In the genomic region with DNA sequence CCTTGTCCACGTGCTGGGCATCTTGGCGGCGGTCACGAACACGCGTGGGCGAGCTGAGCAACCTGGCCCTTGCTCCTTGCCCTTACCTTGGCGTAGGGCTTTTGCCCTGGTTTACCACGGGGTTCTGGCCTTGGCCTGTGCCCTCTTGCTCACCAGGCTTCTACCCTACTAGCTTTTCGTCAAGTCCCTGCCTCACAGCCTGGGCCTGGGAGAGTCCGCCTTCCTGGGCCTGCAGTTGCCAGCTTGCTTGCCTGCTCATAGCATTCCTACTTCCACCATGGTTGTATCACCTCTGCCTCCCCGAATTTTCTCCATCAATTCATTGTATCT, we compare ENCODE assay signal across 8 mouse cellular contexts. TPM values are rescaled to one million over a fixed set of nuclear protein-coding genes. Genes with fewer than 3 reads are reported as not detected.
DNase-seq lines count a peak whose midpoint lies in the region; ATAC-seq lines count a peak whose summit lies in the region.

No protein-coding gene starts in this region.

- H3K27ac ChIP-seq in kidney, embryonic 14.5 days (ENCODE audit: low read depth, low read length), result peak overlapping the region; percentile 98
- H3K27ac ChIP-seq in hindbrain, embryonic 16.5 days (ENCODE audit: low read depth, low read length), result peak overlapping the region; percentile 97
- peak overlapping the region; percentile 99 for H3K27ac ChIP-seq in midbrain, embryonic 16.5 days (ENCODE audit: low read length)

- H3K9me3 ChIP-seq in kidney, embryonic 14.5 days (ENCODE audit: control insufficient read depth, low read length), result no peaks in the 10 kb centered on the region
- no peaks in the 10 kb centered on the region for H3K9me3 ChIP-seq in hindbrain, embryonic 16.5 days (ENCODE audit: control insufficient read depth, low read length)
- H3K9me3 ChIP-seq in midbrain, embryonic 16.5 days (replicated peaks; ENCODE audit: control insufficient read depth, low read length, poor library complexity, severe bottlenecking), result no peaks in the 10 kb centered on the region

- no peaks in the 10 kb centered on the region for H3K27me3 ChIP-seq in kidney, embryonic 14.5 days (ENCODE audit: control insufficient read depth, insufficient read depth, low read length)
- no peaks in the 10 kb centered on the region for H3K27me3 ChIP-seq in hindbrain, embryonic 16.5 days (replicated peaks; ENCODE audit: control insufficient read depth, insufficient read depth, low read length)
- no peaks in the 10 kb centered on the region for H3K27me3 ChIP-seq in midbrain, embryonic 16.5 days (ENCODE audit: control insufficient read depth, insufficient read depth, low read depth, low read length)

- DNase-seq in kidney, adult 8-10 months, result no peak
- no peak for DNase-seq in MN1 (ENCODE audit: low spot score)
- DNase-seq in frontal cortex, postnatal 14 days (ENCODE audit: low spot score in 2 of 2), result no peak
- DNase-seq in c-Kit-positive CD71-positive TER-119-positive erythroid progenitor cells, embryonic 14.5 days (ENCODE audit: low spot score), result no peak

- no peaks in the 10 kb centered on the region for H3K36me3 ChIP-seq in kidney, embryonic 14.5 days (ENCODE audit: control insufficient read depth, insufficient read depth, low read length)
- no peaks in the 10 kb centered on the region for H3K36me3 ChIP-seq in hindbrain, embryonic 16.5 days (ENCODE audit: control insufficient read depth, insufficient read depth, low read length)
- H3K36me3 ChIP-seq in midbrain, embryonic 16.5 days (ENCODE audit: control insufficient read depth, insufficient read depth, low read length), result no peaks in the 10 kb centered on the region

- H3K4me3 ChIP-seq in kidney, embryonic 14.5 days (ENCODE audit: low read length), result peak overlapping the region; percentile 96
- peak overlapping the region; percentile 94 for H3K4me3 ChIP-seq in hindbrain, embryonic 16.5 days (ENCODE audit: low read length)
- peak overlapping the region; percentile 73 for H3K4me3 ChIP-seq in midbrain, embryonic 16.5 days (ENCODE audit: low read depth, low read length)

- ATAC-seq in kidney, embryonic 14.5 days (ENCODE audit: low FRiP score, low TSS enrichment), result peak; percentile 10
- ATAC-seq in common myeloid progenitor, adult 5-6 weeks (replicated peaks; ENCODE audit: low read depth, poor library complexity, severe bottlenecking), result peak; percentile 1; the same call in 1 of the 2 replicates
- ATAC-seq in hindbrain, embryonic 16.5 days, result no peak
- ATAC-seq in midbrain, embryonic 16.5 days, result peak; percentile 11

- H3K4me2 ChIP-seq in kidney, embryonic 14.5 days (replicated peaks; ENCODE audit: low read depth, low read length), result peak overlapping the region; percentile 86
- H3K4me2 ChIP-seq in hindbrain, embryonic 16.5 days (ENCODE audit: low read length), result peak overlapping the region; percentile 92
- H3K4me2 ChIP-seq in midbrain, embryonic 16.5 days (ENCODE audit: low read length), result peak overlapping the region; percentile 99

- peaks cover 32% of the 10 kb centered on the region for H3K4me1 ChIP-seq in kidney, embryonic 14.5 days (ENCODE audit: control insufficient read depth, insufficient read depth, low read length)
- H3K4me1 ChIP-seq in hindbrain, embryonic 16.5 days (ENCODE audit: control insufficient read depth, insufficient read depth, low read depth, low read length), result peaks cover 28% of the 10 kb centered on the region
- H3K4me1 ChIP-seq in midbrain, embryonic 16.5 days (ENCODE audit: control insufficient read depth, insufficient read depth, low read length), result peaks cover 32% of the 10 kb centered on the region

- WGBS in kidney, embryonic 14.5 days, result 6% methylated on average over 12 of the region's 12 CpGs
- 2% methylated on average over 12 of the region's 12 CpGs for WGBS in hindbrain, embryonic 16.5 days
- WGBS in midbrain, embryonic 16.5 days, result 5% methylated on average over 12 of the region's 12 CpGs

- peak overlapping the region; percentile 76 for H3K9ac ChIP-seq in kidney, embryonic 14.5 days (ENCODE audit: low read depth, low read length)
- H3K9ac ChIP-seq in hindbrain, embryonic 16.5 days (ENCODE audit: low read depth, low read length), result peak overlapping the region; percentile 91
- peak overlapping the region; percentile 93 for H3K9ac ChIP-seq in midbrain, embryonic 16.5 days (ENCODE audit: low read depth, low read length)

RNA-seq across cellular contexts. Expression of gene Rmnd5a, which starts 0.8 kb away (rescaled TPM):
- polyA plus RNA-seq in kidney, embryonic 14.5 days (2014; fragmentation: Nextera tagmentation; extraction: Ambion mirVana), result 11.2 and 13.0 TPM in 2 replicates
- 81.2 and 99.4 TPM in 2 replicates for total RNA-seq in common myeloid progenitor, adult 5-6 weeks (2017)
- 7.7 and 8.1 TPM in 2 replicates for polyA plus RNA-seq in hindbrain, embryonic 16.5 days (2015; fragmentation: Nextera tagmentation; extraction: Ambion mirVana)
- polyA plus RNA-seq in midbrain, embryonic 16.5 days (2015; fragmentation: Nextera tagmentation; extraction: Ambion mirVana), result 7.0 and 8.1 TPM in 2 replicates

RNA-seq across cellular contexts. Expression of gene Rnf103, which starts 52.5 kb away (rescaled TPM):
- 14.8 and 20.1 TPM in 2 replicates for polyA plus RNA-seq in kidney, embryonic 14.5 days (2014; fragmentation: Nextera tagmentation; extraction: Ambion mirVana)
- 12.5 and 18.3 TPM in 2 replicates for total RNA-seq in common myeloid progenitor, adult 5-6 weeks (2017)
- polyA plus RNA-seq in hindbrain, embryonic 16.5 days (2015; fragmentation: Nextera tagmentation; extraction: Ambion mirVana), result 14.0 and 21.5 TPM in 2 replicates
- polyA plus RNA-seq in midbrain, embryonic 16.5 days (2015; fragmentation: Nextera tagmentation; extraction: Ambion mirVana), result 22.0 and 23.0 TPM in 2 replicates
